Mouse (Mus musculus) ES-Bruce4 (cell line): ENCODE measurements around the gene Olig2. TPM values are rescaled to one million over a fixed set of nuclear protein-coding genes. Genes with fewer than 3 reads are reported as not detected.
A peak's percentile ranks its signal among the peaks of the same experiment; 100 is the strongest.

Experiments
- H3K27ac ChIP-seq: 2 replicates; pipeline ENCODE4 v1.5.1; 2012; ENCODE audit warnings: low read length, inconsistent platforms; ENCODE audit not compliant: insufficient read depth
- H3K27me3 ChIP-seq: 2 replicates; pipeline ENCODE4 v1.6.1; 2012; ENCODE audit warnings: mild to moderate bottlenecking, low read length, inconsistent platforms; ENCODE audit not compliant: control insufficient read depth, poor library complexity, insufficient read depth, severe bottlenecking
- H3K36me3 ChIP-seq: 2 replicates; pipeline ENCODE4 v1.6.1; 2012; ENCODE audit warnings: inconsistent platforms, mild to moderate bottlenecking, low read length, moderate library complexity; ENCODE audit not compliant: control insufficient read depth, poor library complexity, insufficient read depth, severe bottlenecking
- H3K4me1 ChIP-seq: one replicate; pipeline ENCODE4 v1.8.1; 2011; ENCODE audit warnings: low read length; ENCODE audit not compliant: control insufficient read depth, insufficient read depth
- H3K4me3 ChIP-seq: 2 replicates; pipeline ENCODE4 v1.5.1; 2011; ENCODE audit warnings: low read depth, mild to moderate bottlenecking, low read length
- H3K9ac ChIP-seq: 2 replicates; pipeline ENCODE4 v1.6.1; 2012; ENCODE audit warnings: low read depth, mild to moderate bottlenecking, inconsistent platforms; ENCODE audit not compliant: poor library complexity, severe bottlenecking
- H3K9me3 ChIP-seq: replicated peaks from 2 replicates; pipeline ENCODE4 v1.6.1; 2012; ENCODE audit warnings: mild to moderate bottlenecking, low read length, inconsistent platforms; ENCODE audit not compliant: control insufficient read depth, poor library complexity, insufficient read depth, severe bottlenecking
- CTCF ChIP-seq: IDR thresholded peaks from one replicate; pipeline ENCODE4 v1.8.1; 2011; ENCODE audit warnings: low read depth, low read length
- EP300 ChIP-seq: IDR thresholded peaks from 2 replicates; pipeline ENCODE4 v1.6.1; 2011; ENCODE audit warnings: low read depth, low read length; ENCODE audit not compliant: insufficient read depth
- POLR2A ChIP-seq: IDR thresholded peaks from one replicate; pipeline ENCODE4 v1.8.1; 2011; ENCODE audit warnings: low read length; ENCODE audit not compliant: insufficient read depth
- polyA plus RNA-seq: library from polyadenylated mRNA; stranded (reverse); fragments of >200 nt; gene quantifications from 2 replicates; pipeline ENCODE4 v1.2.4, GENCODE M21; 2011; ENCODE audit warnings: low read depth; ENCODE audit not compliant: missing spikeins, insufficient read depth, insufficient read length

The Olig2 gene
- polyA plus RNA-seq, 1 experiment: 26.2 TPM

DNA sequence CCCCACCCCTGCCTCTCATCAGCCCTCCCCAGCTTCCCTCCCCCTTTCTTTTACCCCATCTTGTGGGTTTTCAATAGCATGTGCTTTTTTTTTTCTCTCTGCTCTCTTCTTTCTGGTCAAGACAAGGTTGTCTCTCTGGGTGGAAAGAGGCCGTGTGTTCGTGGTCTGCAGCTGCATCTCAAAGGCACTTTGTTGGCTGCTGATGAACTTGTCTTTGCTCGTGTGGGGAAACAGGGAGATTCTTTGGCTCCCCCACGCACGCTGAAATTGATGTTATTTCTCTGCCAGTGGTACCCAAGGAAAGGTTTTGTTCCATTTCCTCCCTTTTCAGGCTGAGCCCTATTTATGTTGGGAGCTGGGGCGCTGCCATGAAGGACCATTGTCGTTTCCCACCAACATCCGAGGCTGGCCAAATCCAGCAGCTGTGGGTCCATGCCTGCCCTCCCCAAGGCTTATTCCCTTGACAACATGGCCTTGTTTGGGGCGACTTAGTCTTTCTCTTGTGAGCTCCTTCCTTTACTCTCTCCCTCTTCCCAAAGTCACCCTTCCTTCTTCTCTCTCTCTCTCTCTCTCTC lies 33.5 kb upstream of the Olig2 start:
- TF ChIP-seq EP300 (no peak), CTCF (no peak), POLR2A (no peak)
- H3K9ac ChIP-seq: no peak overlapping the region
- H3K36me3 ChIP-seq: no peaks in the 10 kb centered on the region
- H3K9me3 ChIP-seq: peaks cover 2% of the 10 kb centered on the region
- H3K27ac ChIP-seq: 0 out of 2 replicates have a peak overlapping the region, but pooled peaks have one; percentile 49
- no peaks in the 10 kb centered on the region for H3K27me3 ChIP-seq
- H3K4me1 ChIP-seq: no peaks in the 10 kb centered on the region
- H3K4me3 ChIP-seq: no peak overlapping the region

DNA sequence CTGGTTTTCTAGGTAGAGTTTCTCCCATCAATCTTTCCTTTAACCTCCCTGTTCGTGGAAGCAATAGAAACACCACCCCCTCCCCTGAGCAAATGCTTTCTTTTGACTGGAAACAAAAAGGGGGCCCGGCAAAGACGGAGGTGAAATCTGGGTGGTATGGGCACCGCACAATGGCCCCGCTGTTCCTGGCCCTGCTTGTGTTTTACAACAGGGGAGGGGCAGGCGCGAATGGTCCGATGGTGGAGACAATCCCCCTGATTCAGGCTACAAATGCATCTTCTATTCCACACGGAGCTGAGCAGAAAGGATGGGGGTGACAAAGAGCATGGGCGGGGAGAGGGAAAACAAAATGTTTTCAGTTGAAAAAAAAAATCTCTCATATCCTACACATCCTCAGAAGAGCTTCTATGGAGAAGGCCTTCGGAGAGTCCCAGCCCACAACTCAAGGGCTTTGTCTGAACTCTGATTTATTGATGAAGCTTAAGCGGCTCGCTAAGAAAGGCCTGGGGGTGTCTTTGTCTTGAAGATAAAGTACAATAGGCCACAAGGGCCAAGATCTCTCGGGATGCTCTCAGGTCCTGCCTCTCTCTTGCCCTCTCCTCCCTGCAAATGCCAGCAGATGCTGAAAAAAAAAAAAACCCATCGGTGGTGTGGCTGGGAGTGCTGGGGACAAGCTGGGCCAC lies 32.4 kb upstream of the Olig2 start:
- Histone ChIP-seq H3K36me3 (no peaks in the 10 kb centered on the region), H3K27me3 (no peaks in the 10 kb centered on the region), H3K4me1 (no peaks in the 10 kb centered on the region), H3K9ac (no peak overlapping the region), H3K9me3 (peaks cover 12% of the 10 kb centered on the region), H3K27ac (0 out of 2 replicates have a peak overlapping the region, but pooled peaks have one; percentile 49), H3K4me3 (no peak overlapping the region)
- no peak for TF ChIP-seq EP300

GRCm38 (mm10) chr16:91199815-91200214 lies 25.4 kb upstream of the Olig2 start:
- Histone ChIP-seq H3K27ac (peak overlapping the region; percentile 85), H3K9me3 (peaks cover 17% of the 10 kb centered on the region), H3K9ac (peak overlapping the region; percentile 62), H3K36me3 (peaks cover 2% of the 10 kb centered on the region; the same call in 1 of the 2 replicates), H3K4me1 (no peaks in the 10 kb centered on the region), H3K27me3 (no peaks in the 10 kb centered on the region), H3K4me3 (peak overlapping the region; percentile 89)
- TF ChIP-seq POLR2A (peak; percentile 32), CTCF (no peak), EP300 (no peak)

GRCm38 (mm10) chr16:91202989-91203388 lies 22.3 kb upstream of the Olig2 start:
- peaks cover 3% of the 10 kb centered on the region; the same call in 1 of the 2 replicates for H3K9me3 ChIP-seq
- peaks cover 2% of the 10 kb centered on the region; the same call in 1 of the 2 replicates for H3K36me3 ChIP-seq
- no peak overlapping the region for H3K27ac ChIP-seq
- H3K9ac ChIP-seq: no peak overlapping the region
- H3K4me1 ChIP-seq: no peaks in the 10 kb centered on the region
- no peak overlapping the region for H3K4me3 ChIP-seq
- no peaks in the 10 kb centered on the region for H3K27me3 ChIP-seq
- TF ChIP-seq EP300 (no peak), POLR2A (no peak), CTCF (no peak)

- Histone ChIP-seq H3K9me3 (no peaks in the 10 kb centered on the region), H3K9ac (no peak overlapping the region), H3K27ac (no peak overlapping the region), H3K36me3 (no peaks in the 10 kb centered on the region), H3K27me3 (no peaks in the 10 kb centered on the region), H3K4me1 (no peaks in the 10 kb centered on the region), H3K4me3 (no peak overlapping the region)
- TF ChIP-seq CTCF: no peak
- no peak for TF ChIP-seq POLR2A
- TF ChIP-seq EP300: no peak
Observed at GRCm38 (mm10) chr16:91206371-91206770, 18.9 kb upstream of the Olig2 start.

GRCm38 (mm10) chr16:91217077-91217476 lies 8.2 kb upstream of the Olig2 start:
- Histone ChIP-seq H3K27ac (no peak overlapping the region), H3K27me3 (no peaks in the 10 kb centered on the region)

More at GRCm38 (mm10) chr16:91217077-91217476, 8.2 kb upstream of the Olig2 start:
- H3K4me3 ChIP-seq: no peak overlapping the region
- H3K9me3 ChIP-seq: no peaks in the 10 kb centered on the region
- no peaks in the 10 kb centered on the region for H3K36me3 ChIP-seq
- peak; percentile 67 for TF ChIP-seq CTCF
- TF ChIP-seq EP300: no peak
- no peak overlapping the region for H3K9ac ChIP-seq
- peaks cover 4% of the 10 kb centered on the region for H3K4me1 ChIP-seq
